Mouse (Mus musculus) left cerebral cortex, adult 8-10 months (tissue): ENCODE results near the gene Lekr1. TPM values are rescaled to one million over a fixed set of nuclear protein-coding genes. Genes with fewer than 3 reads are reported as not detected.
A peak's percentile ranks its signal among the peaks of the same experiment; 100 is the strongest.

Experiments
- DNase-seq, 2 experiments: peaks; one replicate each; pipeline ENCODE4 v3.0.0; 2022; ENCODE audit warnings: low spot score in 2 of 2
- total RNA-seq, 4 experiments: library from RNA; stranded (reverse); gene quantifications; 2 replicates each; pipeline ENCODE4 v1.2.4; 2022

The Lekr1 gene
- total RNA-seq: 10 to 100 TPM in 1 of 4 experiments, 1 to 10 TPM in 3; 6.0 to 11.4 (median 7.0) TPM

GRCm38 (mm10) chr3:65665977-65666766, at the start of gene Lekr1:
Gene Lekr1 (plus strand): TSS chr3:65666228.
- DNase-seq: peak; percentile 87 to 93

- no peak for DNase-seq
These were observed 48.5 kb upstream of the Lekr1 start for GRCm38 (mm10) chr3:65617507-65617906.

GRCm38 (mm10) chr3:65619340-65619739, 46.7 kb upstream of the Lekr1 start:
- no peak for DNase-seq

- no peak for DNase-seq
These were observed 43.0 kb upstream of the Lekr1 start for GRCm38 (mm10) chr3:65623057-65623456.

- no peak for DNase-seq
These were observed 40.3 kb upstream of the Lekr1 start for GRCm38 (mm10) chr3:65625496-65626289.

GRCm38 (mm10) chr3:65626290-65626914, 39.6 kb upstream of the Lekr1 start:
- no peak for DNase-seq

GRCm38 (mm10) chr3:65627021-65627706, 38.9 kb upstream of the Lekr1 start:
- DNase-seq: no peak

- no peak for DNase-seq
These were observed 38.4 kb upstream of the Lekr1 start for GRCm38 (mm10) chr3:65627707-65628028.

GRCm38 (mm10) chr3:65629565-65630112, 36.4 kb upstream of the Lekr1 start:
- DNase-seq: no peak

GRCm38 (mm10) chr3:65633604-65634003, 32.4 kb upstream of the Lekr1 start:
- DNase-seq: no peak

- no peak for DNase-seq
These were observed 30.0 kb upstream of the Lekr1 start for GRCm38 (mm10) chr3:65635983-65636382.

GRCm38 (mm10) chr3:65637313-65637712, 28.7 kb upstream of the Lekr1 start:
- DNase-seq: no peak

GRCm38 (mm10) chr3:65638896-65639295, 27.1 kb upstream of the Lekr1 start:
- no peak for DNase-seq

- no peak for DNase-seq
These were observed 26.5 kb upstream of the Lekr1 start for GRCm38 (mm10) chr3:65639454-65640014.

GRCm38 (mm10) chr3:65642959-65643358, 23.1 kb upstream of the Lekr1 start:
- DNase-seq: no peak

GRCm38 (mm10) chr3:65643654-65644053, 22.4 kb upstream of the Lekr1 start:
- DNase-seq: no peak

GRCm38 (mm10) chr3:65647592-65647991, 18.4 kb upstream of the Lekr1 start:
- no peak for DNase-seq

- DNase-seq: no peak
These were observed 17.1 kb upstream of the Lekr1 start for GRCm38 (mm10) chr3:65648913-65649312.

GRCm38 (mm10) chr3:65650156-65650815, 15.7 kb upstream of the Lekr1 start:
- DNase-seq: no peak

- no peak for DNase-seq
These were observed 11.4 kb upstream of the Lekr1 start for GRCm38 (mm10) chr3:65654541-65655206.
